9 mouse cellular contexts compared by ENCODE assay signal in the genomic region with DNA sequence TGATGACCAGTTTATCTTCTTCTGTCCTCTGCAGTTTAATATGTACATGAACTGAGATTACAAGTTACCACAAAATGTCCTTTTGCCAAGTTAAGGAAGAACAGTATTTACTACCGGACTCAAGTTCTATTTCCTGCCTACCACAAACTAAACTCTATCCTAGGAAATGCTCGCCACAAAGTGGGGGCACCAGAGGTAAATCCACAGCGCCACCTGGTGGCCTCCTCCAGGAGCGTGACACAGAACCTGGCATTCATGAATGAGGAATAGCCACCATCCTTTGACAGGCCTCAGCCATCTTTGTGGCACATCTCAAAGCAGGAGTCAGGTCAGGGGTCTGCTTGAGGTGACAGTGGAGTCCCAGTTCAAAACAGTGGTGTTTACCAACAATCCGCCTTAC. TPM values are rescaled to one million over a fixed set of nuclear protein-coding genes. Genes with fewer than 3 reads are reported as not detected.
DNase-seq lines count a peak whose midpoint lies in the region; ATAC-seq and TF ChIP-seq lines count a peak whose summit lies in the region.
"Had no signal": no experiment of that assay in that cellular context is flagged by ENCODE, and none has a peak within 500 bp of the region (broad histone marks: within the 10 kb centered on the region; RNA-seq: fewer than 3 reads in every experiment).

No protein-coding gene starts in this region.

- TF ChIP-seq CTCF in E14TG2a.4 (conservative IDR thresholded peaks at IDR 0.05; ENCODE audit: low read length), result peak; percentile 89
- peak; percentile 97 for TF ChIP-seq CTCF in liver, postnatal 0 days (IDR thresholded peaks at IDR 0.05; ENCODE audit: low read depth)
- peak; percentile 89 for TF ChIP-seq CTCF in thymus, adult 2 months (IDR thresholded peaks at IDR 0.05; ENCODE audit: borderline replicate concordance, control insufficient read depth, extremely low read depth, insufficient read depth, low read length, poor library complexity)

- no peak for TF ChIP-seq EP300 in liver, postnatal 0 days (IDR thresholded peaks at IDR 0.05; ENCODE audit: low read depth)

- 23% methylated on average over 5 of the region's 5 CpGs for WGBS in embryonic facial prominence, embryonic 14.5 days
- 25% methylated on average over 5 of the region's 5 CpGs for WGBS in heart, embryonic 10.5 days
- WGBS in liver, postnatal 0 days (ENCODE audit: insufficient replicate concordance), result 18% methylated on average over 5 of the region's 5 CpGs
- WGBS in thymus, adult 2 months, result 25% methylated on average over 5 of the region's 5 CpGs

- peaks cover 49% of the 10 kb centered on the region for H3K36me3 ChIP-seq in E14TG2a.4 (ENCODE audit: insufficient read depth, low read length)
- peaks cover 30% of the 10 kb centered on the region for H3K36me3 ChIP-seq in embryonic facial prominence, embryonic 14.5 days (ENCODE audit: control insufficient read depth, insufficient read depth, low read length)
- peaks cover 39% of the 10 kb centered on the region for H3K36me3 ChIP-seq in heart, embryonic 10.5 days
- H3K36me3 ChIP-seq in liver, postnatal 0 days (replicated peaks; ENCODE audit: insufficient read depth, low read length), result peaks cover 25% of the 10 kb centered on the region; the same call in 1 of the 2 replicates
- H3K36me3 ChIP-seq in thymus, adult 2 months (ENCODE audit: control insufficient read depth, insufficient read depth, low read length), result peaks cover 16% of the 10 kb centered on the region; the same call in 1 of the 2 replicates

- no peaks in the 10 kb centered on the region for H3K27me3 ChIP-seq in E14TG2a.4 (ENCODE audit: insufficient read depth, low read length)
- H3K27me3 ChIP-seq in embryonic facial prominence, embryonic 14.5 days (replicated peaks; ENCODE audit: control insufficient read depth, insufficient read depth, low read length), result no peaks in the 10 kb centered on the region
- no peaks in the 10 kb centered on the region for H3K27me3 ChIP-seq in heart, embryonic 10.5 days (ENCODE audit: insufficient read depth, poor library complexity, severe bottlenecking)
- no peaks in the 10 kb centered on the region for H3K27me3 ChIP-seq in liver, postnatal 0 days (ENCODE audit: insufficient read depth, low read length)
- no peaks in the 10 kb centered on the region for H3K27me3 ChIP-seq in thymus, adult 2 months (ENCODE audit: control insufficient read depth, insufficient read depth, low read length)
- H3K27me3 ChIP-seq: limb, embryonic 12.5 days had no signal

- H3K27ac ChIP-seq in embryonic facial prominence, embryonic 14.5 days (replicated peaks; ENCODE audit: low read depth, low read length), result no peak overlapping the region
- no peak overlapping the region for H3K27ac ChIP-seq in heart, embryonic 10.5 days
- no peak overlapping the region for H3K27ac ChIP-seq in liver, postnatal 0 days (ENCODE audit: low read depth)
- no peak overlapping the region for H3K27ac ChIP-seq in thymus, adult 2 months (ENCODE audit: control insufficient read depth, insufficient read depth, low read length)
- H3K27ac ChIP-seq: limb, embryonic 12.5 days had no signal

- peak; percentile 29 to 35 for DNase-seq in adrenal gland, postnatal 4 days (ENCODE audit: low spot score in 2 of 2)
- peak; percentile 77 for DNase-seq in embryonic facial prominence, embryonic 14.5 days (ENCODE audit: low spot score)
- DNase-seq in heart, embryonic 10.5 days (ENCODE audit: low spot score), result peak; percentile 83
- peak; percentile 71 to 82 for DNase-seq in kidney, postnatal 25 days
- DNase-seq in liver, postnatal 0 days, result peak; percentile 87
- peak; percentile 67 for DNase-seq in thymus, adult 2 months

- H3K9me3 ChIP-seq in E14TG2a.4 (ENCODE audit: low read length), result no peaks in the 10 kb centered on the region
- no peaks in the 10 kb centered on the region for H3K9me3 ChIP-seq in embryonic facial prominence, embryonic 14.5 days (ENCODE audit: control insufficient read depth, low read length)
- no peaks in the 10 kb centered on the region for H3K9me3 ChIP-seq in heart, embryonic 10.5 days
- H3K9me3 ChIP-seq in liver, postnatal 0 days (ENCODE audit: low read length), result no peaks in the 10 kb centered on the region
- H3K9me3 ChIP-seq: limb, embryonic 12.5 days had no signal

- no peak overlapping the region for H3K9ac ChIP-seq in embryonic facial prominence, embryonic 14.5 days (ENCODE audit: low read depth, low read length)
- no peak overlapping the region for H3K9ac ChIP-seq in liver, postnatal 0 days (replicated peaks)
- H3K9ac ChIP-seq: limb, embryonic 12.5 days had no signal

- no peaks in the 10 kb centered on the region for H3K4me1 ChIP-seq in E14TG2a.4 (replicated peaks; ENCODE audit: low read depth, low read length)
- no peaks in the 10 kb centered on the region for H3K4me1 ChIP-seq in embryonic facial prominence, embryonic 14.5 days (ENCODE audit: control insufficient read depth, insufficient read depth, low read length)
- H3K4me1 ChIP-seq in heart, embryonic 10.5 days, result peaks cover 2% of the 10 kb centered on the region
- H3K4me1 ChIP-seq in liver, postnatal 0 days (ENCODE audit: insufficient read depth), result no peaks in the 10 kb centered on the region
- no peaks in the 10 kb centered on the region for H3K4me1 ChIP-seq in thymus, adult 2 months (replicated peaks; ENCODE audit: control insufficient read depth, insufficient read depth, low read length)
- H3K4me1 ChIP-seq: limb, embryonic 12.5 days had no signal

- no peak overlapping the region for H3K4me3 ChIP-seq in E14TG2a.4 (replicated peaks; ENCODE audit: low read length)
- H3K4me3 ChIP-seq in embryonic facial prominence, embryonic 14.5 days (ENCODE audit: low read depth, low read length), result no peak overlapping the region
- H3K4me3 ChIP-seq in heart, embryonic 10.5 days, result no peak overlapping the region
- H3K4me3 ChIP-seq in liver, postnatal 0 days (ENCODE audit: low read depth, low read length), result no peak overlapping the region
- no peak overlapping the region for H3K4me3 ChIP-seq in thymus, adult 2 months (ENCODE audit: control insufficient read depth, insufficient read depth, low read length)
- H3K4me3 ChIP-seq: limb, embryonic 12.5 days had no signal

- 0 out of 2 replicates have a peak, but pooled peaks have one; percentile 15 for ATAC-seq in embryonic facial prominence, embryonic 14.5 days (ENCODE audit: low read depth)
- peak; percentile 72 for ATAC-seq in liver, postnatal 0 days
- ATAC-seq in neutrophil, adult 5-6 weeks (ENCODE audit: extremely low read depth, insufficient number of reproducible peaks, low FRiP score, poor library complexity, severe bottlenecking), result peak; percentile 77

- no peak for TF ChIP-seq POLR2A in thymus, adult 2 months (IDR thresholded peaks at IDR 0.05; ENCODE audit: control insufficient read depth, extremely low read depth, insufficient read depth, low read length, poor library complexity)

- H3K4me2 ChIP-seq in embryonic facial prominence, embryonic 14.5 days (ENCODE audit: low read depth, low read length), result no peak overlapping the region
- no peak overlapping the region for H3K4me2 ChIP-seq in liver, postnatal 0 days (ENCODE audit: low read depth, low read length)
- H3K4me2 ChIP-seq: limb, embryonic 12.5 days had no signal

RNA-seq across cellular contexts. Expression of gene Psmb1, which starts 31.9 kb away (rescaled TPM):
- 100 to 1,000 TPM; 174 to 182 TPM for total RNA-seq in adrenal gland, postnatal 4 days (2021)
- polyA plus RNA-seq in embryonic facial prominence, embryonic 14.5 days (2014; fragmentation: Nextera tagmentation; extraction: Ambion mirVana), result 257 and 267 TPM in 2 replicates
- 257 and 267 TPM in 2 replicates for polyA plus RNA-seq in heart, embryonic 10.5 days (2016; fragmentation: Nextera tagmentation; extraction: Ambion mirVana)
- 133 and 134 TPM in 2 replicates for polyA plus RNA-seq in liver, postnatal 0 days (2015; fragmentation: Nextera tagmentation; extraction: Ambion mirVana)
- 123 and 139 TPM in 2 replicates for total RNA-seq in neutrophil, adult 5-6 weeks (2017)
- polyA plus RNA-seq in thymus, adult 2 months (2012; rRNA removed), result 139 and 164 TPM in 2 replicates

RNA-seq across cellular contexts. Expression of gene Tbp, which starts 32.0 kb away (rescaled TPM):
- 10 to 100 TPM; 44.1 to 45.5 TPM for total RNA-seq in adrenal gland, postnatal 4 days (2021)
- 46.6 and 49.3 TPM in 2 replicates for polyA plus RNA-seq in embryonic facial prominence, embryonic 14.5 days (2014; fragmentation: Nextera tagmentation; extraction: Ambion mirVana)
- 34.4 and 45.1 TPM in 2 replicates for polyA plus RNA-seq in heart, embryonic 10.5 days (2016; fragmentation: Nextera tagmentation; extraction: Ambion mirVana)
- 12.2 and 12.3 TPM in 2 replicates for polyA plus RNA-seq in liver, postnatal 0 days (2015; fragmentation: Nextera tagmentation; extraction: Ambion mirVana)
- total RNA-seq in neutrophil, adult 5-6 weeks (2017), result 51.9 and 63.9 TPM in 2 replicates
- polyA plus RNA-seq in thymus, adult 2 months (2012; rRNA removed), result 114 and 128 TPM in 2 replicates

RNA-seq across cellular contexts. Expression of gene Pdcd2, which starts 59.4 kb away (rescaled TPM):
- total RNA-seq in adrenal gland, postnatal 4 days (2021), result 10 to 100 TPM; 34.3 to 40.0 TPM
- 39.7 and 41.5 TPM in 2 replicates for polyA plus RNA-seq in embryonic facial prominence, embryonic 14.5 days (2014; fragmentation: Nextera tagmentation; extraction: Ambion mirVana)
- 29.5 and 46.6 TPM in 2 replicates for polyA plus RNA-seq in heart, embryonic 10.5 days (2016; fragmentation: Nextera tagmentation; extraction: Ambion mirVana)
- polyA plus RNA-seq in liver, postnatal 0 days (2015; fragmentation: Nextera tagmentation; extraction: Ambion mirVana), result 25.4 and 28.5 TPM in 2 replicates
- 43.8 and 57.3 TPM in 2 replicates for total RNA-seq in neutrophil, adult 5-6 weeks (2017)
- 57.8 and 75.1 TPM in 2 replicates for polyA plus RNA-seq in thymus, adult 2 months (2012; rRNA removed)

Comparison
In these comparisons a context has a peak if more than half of its experiments do, and no peak if none do; other contexts are left out.
1. DNase-seq: peak in every context shown above with its lines; median percentile 87 in liver, postnatal 0 days; 83 in heart, embryonic 10.5 days; 77 in embryonic facial prominence, embryonic 14.5 days; 76 in kidney, postnatal 25 days; 67 in thymus, adult 2 months; 32 in adrenal gland, postnatal 4 days.
2. ATAC-seq: peak in every context shown above with its lines; median percentile 77 in neutrophil, adult 5-6 weeks; 72 in liver, postnatal 0 days; 15 in embryonic facial prominence, embryonic 14.5 days.